Mouse (Mus musculus): ENCODE measurements around the gene Sh3pxd2a.

DNA sequence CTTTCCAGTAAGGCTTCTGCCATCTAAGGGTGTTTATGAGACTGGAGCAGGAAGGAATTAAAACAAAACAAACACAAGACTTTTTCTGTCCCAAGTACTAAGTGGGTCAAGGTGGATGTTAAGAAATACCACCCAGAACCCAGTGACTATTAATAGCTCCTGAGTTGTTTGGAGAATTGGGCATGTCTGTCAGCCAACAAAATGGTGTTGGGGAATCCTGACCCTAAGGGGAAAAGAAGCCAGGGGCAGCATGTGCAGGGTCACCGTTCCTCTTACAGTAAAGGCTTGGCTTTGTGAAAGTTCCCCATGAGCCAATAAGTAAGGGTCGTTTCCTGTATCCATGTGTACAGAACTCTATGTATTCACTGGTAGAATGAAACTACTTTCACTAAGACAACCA is 209.2 kb downstream of the Sh3pxd2a start:
- no peak for TF ChIP-seq CTCF (IDR thresholded peaks at IDR 0.05; ENCODE audit: borderline replicate concordance, insufficient read depth, low read length)
- TF ChIP-seq POLR2A (IDR thresholded peaks at IDR 0.05; ENCODE audit: low read depth, low read length), result no peak
